ENCODE assay signal across 8 mouse cellular contexts in genomic region chr15:86038802-86039201, GRCm38 (mm10). TPM values are rescaled to one million over a fixed set of nuclear protein-coding genes. Genes with fewer than 3 reads are reported as not detected.
A peak's percentile ranks its signal among the peaks of the same experiment; 100 is the strongest.
DNase-seq lines count a peak whose midpoint lies in the region; ATAC-seq lines count a peak whose summit lies in the region.

No protein-coding gene starts in this region.

- no peak overlapping the region for H3K4me2 ChIP-seq in forebrain, embryonic 12.5 days
- H3K4me2 ChIP-seq in hindbrain, embryonic 12.5 days (replicated peaks): no peak overlapping the region
- no peak overlapping the region for H3K4me2 ChIP-seq in limb, embryonic 11.5 days (ENCODE audit: low read depth, severe bottlenecking)
- no peak overlapping the region for H3K4me2 ChIP-seq in midbrain, embryonic 13.5 days (replicated peaks)

- H3K27ac ChIP-seq in forebrain, embryonic 12.5 days: no peak overlapping the region
- H3K27ac ChIP-seq in hindbrain, embryonic 12.5 days: no peak overlapping the region
- no peak overlapping the region for H3K27ac ChIP-seq in limb, embryonic 11.5 days (replicated peaks; ENCODE audit: low read depth, low read length)
- no peak overlapping the region for H3K27ac ChIP-seq in midbrain, embryonic 13.5 days

- H3K9me3 ChIP-seq in forebrain, embryonic 12.5 days: no peaks in the 10 kb centered on the region
- no peaks in the 10 kb centered on the region for H3K9me3 ChIP-seq in hindbrain, embryonic 12.5 days (replicated peaks)
- no peaks in the 10 kb centered on the region for H3K9me3 ChIP-seq in limb, embryonic 11.5 days (ENCODE audit: control insufficient read depth, low read length)
- no peaks in the 10 kb centered on the region for H3K9me3 ChIP-seq in midbrain, embryonic 13.5 days

- H3K4me1 ChIP-seq in forebrain, embryonic 12.5 days: peaks cover 14% of the 10 kb centered on the region
- H3K4me1 ChIP-seq in hindbrain, embryonic 12.5 days: peaks cover 15% of the 10 kb centered on the region
- peaks cover 6% of the 10 kb centered on the region for H3K4me1 ChIP-seq in limb, embryonic 11.5 days (ENCODE audit: control insufficient read depth, insufficient read depth, low read length)
- H3K4me1 ChIP-seq in midbrain, embryonic 13.5 days (replicated peaks): peaks cover 13% of the 10 kb centered on the region

- H3K4me3 ChIP-seq in forebrain, embryonic 12.5 days (replicated peaks): no peak overlapping the region
- no peak overlapping the region for H3K4me3 ChIP-seq in hindbrain, embryonic 12.5 days
- H3K4me3 ChIP-seq in limb, embryonic 11.5 days (ENCODE audit: low read depth, low read length): no peak overlapping the region
- H3K4me3 ChIP-seq in midbrain, embryonic 13.5 days (replicated peaks): no peak overlapping the region

- DNase-seq in layer of hippocampus, adult 18-20 months (ENCODE audit: low spot score in 2 of 2): peak; percentile 55 to 66
- DNase-seq in layer of hippocampus, adult 9-11 months: no peak
- peak; percentile 59 for DNase-seq in cerebellum, adult 11 months
- DNase-seq in limb, embryonic 11.5 days (ENCODE audit: low spot score): peak; percentile 86
- peak; percentile 89 for DNase-seq in splenic B cell, adult 2 months (ENCODE audit: low read depth, low spot score)

- H3K27me3 ChIP-seq in forebrain, embryonic 12.5 days: peaks cover 37% of the 10 kb centered on the region
- peaks cover 28% of the 10 kb centered on the region for H3K27me3 ChIP-seq in hindbrain, embryonic 12.5 days
- H3K27me3 ChIP-seq in limb, embryonic 11.5 days (ENCODE audit: control insufficient read depth, insufficient read depth, low read length): peaks cover 12% of the 10 kb centered on the region
- peaks cover 29% of the 10 kb centered on the region for H3K27me3 ChIP-seq in midbrain, embryonic 13.5 days
- H3K27me3 ChIP-seq in splenic B cell, adult 2 months (ENCODE audit: control insufficient read depth, insufficient read depth, low read length, poor library complexity, severe bottlenecking): no peaks in the 10 kb centered on the region

- no peaks in the 10 kb centered on the region for H3K36me3 ChIP-seq in forebrain, embryonic 12.5 days (replicated peaks)
- no peaks in the 10 kb centered on the region for H3K36me3 ChIP-seq in hindbrain, embryonic 12.5 days
- no peaks in the 10 kb centered on the region for H3K36me3 ChIP-seq in limb, embryonic 11.5 days (ENCODE audit: control insufficient read depth, insufficient read depth, low read length)
- no peaks in the 10 kb centered on the region for H3K36me3 ChIP-seq in midbrain, embryonic 13.5 days
- no peaks in the 10 kb centered on the region for H3K36me3 ChIP-seq in splenic B cell, adult 2 months (ENCODE audit: control insufficient read depth, insufficient read depth, low read length, poor library complexity, severe bottlenecking)

- peak; percentile 77 for ATAC-seq in forebrain, embryonic 12.5 days (ENCODE audit: low FRiP score)
- peak; percentile 66 for ATAC-seq in hindbrain, embryonic 12.5 days (ENCODE audit: low FRiP score)
- ATAC-seq in limb, embryonic 11.5 days (ENCODE audit: insufficient number of reproducible peaks, low FRiP score, low TSS enrichment, low read depth): peak; percentile 61
- peak; percentile 84 for ATAC-seq in midbrain, embryonic 13.5 days

- no peak overlapping the region for H3K9ac ChIP-seq in forebrain, embryonic 12.5 days
- no peak overlapping the region for H3K9ac ChIP-seq in hindbrain, embryonic 12.5 days
- no peak overlapping the region for H3K9ac ChIP-seq in limb, embryonic 11.5 days (ENCODE audit: low read length)
- H3K9ac ChIP-seq in midbrain, embryonic 13.5 days (replicated peaks): no peak overlapping the region

- 0% methylated on average over 2 of the region's 2 CpGs for WGBS in forebrain, embryonic 12.5 days
- 0% methylated on average over 2 of the region's 2 CpGs for WGBS in hindbrain, embryonic 12.5 days
- WGBS in limb, embryonic 11.5 days: 0% methylated on average over 2 of the region's 2 CpGs
- WGBS in midbrain, embryonic 13.5 days: 2% methylated on average over 2 of the region's 2 CpGs

RNA-seq across cellular contexts. Expression of gene Celsr1, which starts 5.2 kb away (rescaled TPM):
- 1 to 10 TPM; 5.6 to 6.3 TPM for total RNA-seq in layer of hippocampus, adult 18-20 months (2021)
- 7.3 and 7.9 TPM in 2 replicates for polyA plus RNA-seq in forebrain, embryonic 12.5 days (2016; fragmentation: Nextera tagmentation; extraction: Ambion mirVana)
- polyA plus RNA-seq in hindbrain, embryonic 12.5 days (2016; fragmentation: Nextera tagmentation; extraction: Ambion mirVana): 3.4 and 4.3 TPM in 2 replicates
- 1.6 and 1.9 TPM in 2 replicates for polyA plus RNA-seq in limb, embryonic 11.5 days (2014; fragmentation: Nextera tagmentation; extraction: Ambion mirVana)
- 2.0 and 2.7 TPM in 2 replicates for polyA plus RNA-seq in midbrain, embryonic 13.5 days (2015; fragmentation: Nextera tagmentation; extraction: Ambion mirVana)

RNA-seq across cellular contexts. Expression of gene Gramd4, which starts 18.7 kb away (rescaled TPM):
- 10 to 100 TPM; 30.7 to 34.5 TPM for total RNA-seq in layer of hippocampus, adult 18-20 months (2021)
- polyA plus RNA-seq in forebrain, embryonic 12.5 days (2016; fragmentation: Nextera tagmentation; extraction: Ambion mirVana): 33.4 and 36.6 TPM in 2 replicates
- polyA plus RNA-seq in hindbrain, embryonic 12.5 days (2016; fragmentation: Nextera tagmentation; extraction: Ambion mirVana): 32.5 and 35.2 TPM in 2 replicates
- 8.4 and 9.0 TPM in 2 replicates for polyA plus RNA-seq in limb, embryonic 11.5 days (2014; fragmentation: Nextera tagmentation; extraction: Ambion mirVana)
- 31.3 and 34.3 TPM in 2 replicates for polyA plus RNA-seq in midbrain, embryonic 13.5 days (2015; fragmentation: Nextera tagmentation; extraction: Ambion mirVana)
